15 mouse cellular contexts compared by ENCODE assay signal in the genomic region with DNA sequence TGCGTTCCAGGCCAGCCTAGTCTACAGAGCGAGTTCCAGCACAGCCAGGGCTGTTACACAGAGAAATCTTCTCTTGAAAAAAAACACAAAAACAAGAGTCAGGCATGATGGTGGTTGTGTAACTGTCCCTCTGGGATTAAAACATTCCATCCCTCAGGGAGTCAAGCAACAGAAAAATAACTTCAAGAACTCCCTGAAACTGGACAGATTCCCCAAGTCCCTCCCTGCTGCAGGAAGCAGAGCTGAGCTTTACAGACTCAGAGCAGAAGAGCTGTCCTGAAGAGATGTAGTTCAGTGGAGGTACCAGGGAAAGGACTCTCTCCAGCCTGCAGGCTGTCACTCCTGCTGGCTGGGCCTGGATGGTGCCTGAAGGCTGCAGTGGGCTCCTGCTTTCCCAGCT. TPM values are rescaled to one million over a fixed set of nuclear protein-coding genes. Genes with fewer than 3 reads are reported as not detected.
A peak's percentile ranks its signal among the peaks of the same experiment; 100 is the strongest.
DNase-seq lines count a peak whose midpoint lies in the region; TF ChIP-seq lines count a peak whose summit lies in the region.
"Had no signal": no experiment of that assay in that cellular context is flagged by ENCODE, and none has a peak within 500 bp of the region (broad histone marks: within the 10 kb centered on the region; RNA-seq: fewer than 3 reads in every experiment).

No protein-coding gene starts in this region.

- peak; percentile 68 for DNase-seq in heart, adult 8-10 months (ENCODE audit: low spot score)
- DNase-seq in heart, embryonic 10.5 days (ENCODE audit: low spot score) = no peak
- DNase-seq in spleen, adult 2 months (ENCODE audit: low read depth in 1 of 2, low spot score in 2 of 2) = no peak
- DNase-seq in spleen, postnatal 10 days (ENCODE audit: low spot score in 2 of 2) = no peak
- peak; percentile 13 to 21 for DNase-seq in heart, postnatal 14 days
- peak; percentile 15 for DNase-seq in testis, postnatal 14 days (ENCODE audit: low spot score)
- no peak for DNase-seq in hindbrain, embryonic 10.5 days (ENCODE audit: low spot score)
- DNase-seq in Muller cell, postnatal 12 days (ENCODE audit: inconsistent ontology term) = no peak
- DNase-seq: cerebellum, postnatal 25 days; gastrocnemius, postnatal 36 days had no signal

- TF ChIP-seq CTCF in spleen, adult 2 months (IDR thresholded peaks at IDR 0.05; ENCODE audit: extremely low read depth, insufficient read depth, insufficient read length, insufficient replicate concordance) = no peak

- no peaks in the 10 kb centered on the region for H3K4me1 ChIP-seq in heart, embryonic 10.5 days
- no peaks in the 10 kb centered on the region for H3K4me1 ChIP-seq in spleen, adult 2 months (ENCODE audit: control insufficient read depth, insufficient read depth, insufficient read length)
- H3K4me1 ChIP-seq in hindbrain, embryonic 10.5 days (replicated peaks) = peaks cover 5% of the 10 kb centered on the region; the same call in 1 of the 2 replicates
- H3K4me1 ChIP-seq: forebrain, embryonic 13.5 days had no signal

- no peak for TF ChIP-seq POLR2A in spleen, adult 2 months (IDR thresholded peaks at IDR 0.05; ENCODE audit: low read depth, low read length)

- peaks cover 13% of the 10 kb centered on the region; the same call in 1 of the 2 replicates for H3K27me3 ChIP-seq in heart, embryonic 10.5 days (ENCODE audit: insufficient read depth, poor library complexity, severe bottlenecking)
- peaks cover 2% of the 10 kb centered on the region; the same call in 1 of the 2 replicates for H3K27me3 ChIP-seq in spleen, adult 2 months (ENCODE audit: control insufficient read depth, insufficient read depth, low read length)
- H3K27me3 ChIP-seq in hindbrain, embryonic 10.5 days (ENCODE audit: insufficient read depth, poor library complexity, severe bottlenecking) = peaks cover 23% of the 10 kb centered on the region

- no peak overlapping the region for H3K27ac ChIP-seq in heart, embryonic 10.5 days
- peak overlapping the region; percentile 45 for H3K27ac ChIP-seq in spleen, adult 2 months (ENCODE audit: insufficient read depth, low read length)
- no peak overlapping the region for H3K27ac ChIP-seq in hindbrain, embryonic 10.5 days
- H3K27ac ChIP-seq: embryonic facial prominence, embryonic 13.5 days; forebrain, embryonic 13.5 days; hindbrain, postnatal 0 days; liver, embryonic 14.5 days; midbrain, embryonic 10.5 days had no signal

- intact Hi-C loops in heart, postnatal 14 days (cut with DNase I) = no loop called here

- no peaks in the 10 kb centered on the region for H3K9me3 ChIP-seq in heart, embryonic 10.5 days
- no peaks in the 10 kb centered on the region for H3K9me3 ChIP-seq in hindbrain, embryonic 10.5 days
- H3K9me3 ChIP-seq: embryonic facial prominence, embryonic 13.5 days; forebrain, embryonic 13.5 days; midbrain, embryonic 10.5 days had no signal

- H3K36me3 ChIP-seq in heart, embryonic 10.5 days = no peaks in the 10 kb centered on the region
- no peaks in the 10 kb centered on the region for H3K36me3 ChIP-seq in spleen, adult 2 months (ENCODE audit: control insufficient read depth, insufficient read depth, low read length)
- no peaks in the 10 kb centered on the region for H3K36me3 ChIP-seq in hindbrain, embryonic 10.5 days
- H3K36me3 ChIP-seq: embryonic facial prominence, embryonic 13.5 days; midbrain, embryonic 10.5 days had no signal

- 90% methylated on average over 2 of the region's 2 CpGs for WGBS in heart, embryonic 10.5 days
- 93% methylated on average over 2 of the region's 2 CpGs for WGBS in spleen, adult 2 months
- WGBS in hindbrain, embryonic 10.5 days = 95% methylated on average over 2 of the region's 2 CpGs

- H3K4me3 ChIP-seq in heart, embryonic 10.5 days = no peak overlapping the region
- no peak overlapping the region for H3K4me3 ChIP-seq in spleen, adult 2 months (ENCODE audit: extremely low read depth, insufficient read depth, insufficient read length)
- no peak overlapping the region for H3K4me3 ChIP-seq in hindbrain, embryonic 10.5 days
- H3K4me3 ChIP-seq: embryonic facial prominence, embryonic 13.5 days; forebrain, embryonic 13.5 days; midbrain, embryonic 10.5 days had no signal

RNA-seq across cellular contexts. Expression of a gene that starts 4.6 kb away (rescaled TPM):
- total RNA-seq in heart, adult 8-10 months (2022) = 1 to 10 TPM; 2.1 to 3.7 (median 3.1) TPM
- 7.5 and 9.3 TPM in 2 replicates for polyA plus RNA-seq in heart, embryonic 10.5 days (2016; fragmentation: Nextera tagmentation; extraction: Ambion mirVana)
- polyA plus RNA-seq in spleen, adult 2 months (2012; rRNA removed) = 2.1 and 3.5 TPM in 2 replicates
- total RNA-seq in heart, postnatal 14 days (2021) = 1 to 10 TPM; 4.4 to 4.7 TPM
- polyA plus RNA-seq in hindbrain, embryonic 10.5 days (2016; fragmentation: Nextera tagmentation; extraction: Ambion mirVana) = 7.7 and 11.8 TPM in 2 replicates

RNA-seq across cellular contexts. Expression of a gene that starts 47.0 kb away (rescaled TPM):
- 10 to 100 TPM; 20.6 to 30.7 (median 27.4) TPM for total RNA-seq in heart, adult 8-10 months (2022)
- 50.0 and 58.8 TPM in 2 replicates for polyA plus RNA-seq in heart, embryonic 10.5 days (2016; fragmentation: Nextera tagmentation; extraction: Ambion mirVana)
- 8.2 and 9.2 TPM in 2 replicates for polyA plus RNA-seq in spleen, adult 2 months (2012; rRNA removed)
- 10 to 100 TPM; 20.7 to 20.9 TPM for total RNA-seq in heart, postnatal 14 days (2021)
- polyA plus RNA-seq in hindbrain, embryonic 10.5 days (2016; fragmentation: Nextera tagmentation; extraction: Ambion mirVana) = 45.4 and 54.7 TPM in 2 replicates

RNA-seq across cellular contexts. Expression of a gene that starts 47.3 kb away (rescaled TPM):
- 10 to 100 TPM; 57.2 to 73.7 (median 65.6) TPM for total RNA-seq in heart, adult 8-10 months (2022)
- 329 and 377 TPM in 2 replicates for polyA plus RNA-seq in heart, embryonic 10.5 days (2016; fragmentation: Nextera tagmentation; extraction: Ambion mirVana)
- polyA plus RNA-seq in spleen, adult 2 months (2012; rRNA removed) = 16.3 and 16.6 TPM in 2 replicates
- total RNA-seq in heart, postnatal 14 days (2021) = 100 to 1,000 TPM in 1 of 2 experiments, 10 to 100 TPM in 1; 82.5 to 105 TPM
- 470 and 520 TPM in 2 replicates for polyA plus RNA-seq in hindbrain, embryonic 10.5 days (2016; fragmentation: Nextera tagmentation; extraction: Ambion mirVana)

RNA-seq across cellular contexts. Expression of a gene that starts 58.2 kb away (rescaled TPM):
- total RNA-seq in heart, adult 8-10 months (2022) = under 1 TPM; 0.09 to 0.14 (median 0.09) TPM
- polyA plus RNA-seq in heart, embryonic 10.5 days (2016; fragmentation: Nextera tagmentation; extraction: Ambion mirVana) = 3.4 and 3.9 TPM in 2 replicates
- 0.02 TPM in 1 of 2 replicates, not detected in the other for polyA plus RNA-seq in spleen, adult 2 months (2012; rRNA removed)
- total RNA-seq in heart, postnatal 14 days (2021) = under 1 TPM; 0.29 to 0.32 TPM
- 1.8 and 2.1 TPM in 2 replicates for polyA plus RNA-seq in hindbrain, embryonic 10.5 days (2016; fragmentation: Nextera tagmentation; extraction: Ambion mirVana)
- total RNA-seq: gastrocnemius, postnatal 36 days had no signal

Comparison
In these comparisons a context has a peak if more than half of its experiments do, and no peak if none do; other contexts are left out.
1. DNase-seq: peak in heart, adult 8-10 months (single experiment), heart, postnatal 14 days (2 of 2) and testis, postnatal 14 days (single experiment); none in heart, embryonic 10.5 days (single experiment), spleen, adult 2 months (0 of 2), spleen, postnatal 10 days (0 of 2), hindbrain, embryonic 10.5 days (single experiment) and Muller cell, postnatal 12 days (single experiment).
2. RNA of a gene that starts 47.3 kb away (polyA plus RNA-seq): 470 to 520 TPM in hindbrain, embryonic 10.5 days and 329 to 377 TPM in heart, embryonic 10.5 days; 16.3 to 16.6 TPM in spleen, adult 2 months; every median in the first group is over 10 times any median in the second.